Mouse (Mus musculus) urinary bladder, adult 2 months (tissue): Measurements from ENCODE around the gene Slc52a3. TPM values are rescaled to one million over a fixed set of nuclear protein-coding genes. Genes with fewer than 3 reads are reported as not detected.

ENCODE experiments used
- DNase-seq: peaks from one replicate; pipeline ENCODE4 v3.0.0; 2022; ENCODE audit warnings: low spot score
- polyA plus RNA-seq: library from polyadenylated mRNA; depleted of rRNA; stranded (reverse); fragments of >200 nt; gene quantifications from 2 replicates; pipeline ENCODE4 v1.2.3, GENCODE M21; 2012; rRNA removed

Slc52a3 gene
- 34.0 and 37.1 TPM in 2 replicates for polyA plus RNA-seq

- peak; percentile 91 for DNase-seq
These were observed at the start of gene Slc52a3 for GRCm38 (mm10) chr2:151996229-151997189. TSS of gene Slc52a3 (plus strand) at chr2:151996511.

DNA sequence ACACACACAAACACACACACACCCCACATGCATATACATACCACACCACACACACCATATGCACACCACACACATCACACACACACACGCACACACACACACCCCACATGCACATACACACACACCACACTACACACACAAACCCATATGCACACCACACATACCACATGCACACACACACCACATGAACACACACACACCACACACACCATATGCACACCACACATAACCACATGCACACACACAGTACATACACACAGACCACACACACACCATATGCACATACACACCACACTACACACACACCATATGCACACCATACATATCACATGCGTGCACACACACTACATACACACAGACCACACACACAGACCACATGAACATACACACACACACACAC is 48.7 kb upstream of the Slc52a3 start:
- DNase-seq, result no peak

DNA sequence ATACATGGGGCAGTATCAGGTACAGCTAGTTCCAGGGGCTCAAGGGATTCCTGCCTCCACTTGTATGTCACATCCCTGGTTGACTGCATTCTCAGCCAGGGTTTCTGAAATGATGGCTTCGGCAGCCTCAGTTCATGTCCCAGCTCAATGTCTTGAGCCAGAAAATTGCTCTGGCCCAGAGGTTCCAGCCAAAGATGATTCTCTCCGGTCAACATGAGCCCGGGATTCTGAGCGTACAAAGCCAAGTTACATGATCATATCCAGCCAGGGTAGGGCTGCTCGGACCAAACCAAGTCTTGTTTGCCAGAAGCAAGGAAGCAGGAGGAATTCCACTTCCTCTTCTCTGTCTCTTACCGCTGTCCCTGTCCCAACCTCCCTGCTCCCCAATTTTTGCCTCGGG is 48.0 kb upstream of the Slc52a3 start:
- no peak for DNase-seq

DNA sequence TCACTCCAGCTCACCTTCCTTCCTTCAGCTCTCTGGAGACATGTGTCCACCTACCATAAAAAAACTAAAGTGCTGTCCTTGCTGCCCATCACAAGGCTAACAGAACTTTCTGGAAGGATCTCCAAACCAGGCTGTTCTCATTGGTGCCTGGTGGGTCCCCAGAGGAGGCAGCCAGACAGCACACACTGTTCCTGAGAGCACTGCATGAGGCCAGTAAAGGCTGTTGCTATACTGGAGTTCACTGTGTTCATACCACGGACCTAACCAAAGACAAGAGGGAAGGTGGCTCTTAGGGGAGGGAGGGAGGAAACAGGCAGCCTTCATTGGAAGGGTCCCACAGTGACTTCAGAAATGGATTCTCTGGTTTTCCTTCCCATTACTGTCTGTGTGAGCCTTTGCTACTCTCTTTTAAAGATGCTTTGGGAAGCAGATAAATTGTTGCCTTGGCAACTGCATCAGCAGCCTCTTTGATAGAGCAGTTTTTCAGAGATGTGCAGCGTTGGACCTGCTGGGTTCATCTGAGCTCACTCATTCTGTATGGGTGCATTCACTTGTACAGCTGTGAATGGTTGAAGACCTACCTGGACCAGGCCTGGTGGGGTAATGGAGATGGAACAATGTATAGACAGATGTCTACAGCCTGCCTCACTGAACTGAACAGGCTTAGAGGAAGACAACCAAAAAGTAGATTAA is 47.1 kb upstream of the Slc52a3 start:
- DNase-seq, result no peak

- DNase-seq, result no peak
These were observed 42.6 kb upstream of the Slc52a3 start for GRCm38 (mm10) chr2:151953665-151954064.

DNA sequence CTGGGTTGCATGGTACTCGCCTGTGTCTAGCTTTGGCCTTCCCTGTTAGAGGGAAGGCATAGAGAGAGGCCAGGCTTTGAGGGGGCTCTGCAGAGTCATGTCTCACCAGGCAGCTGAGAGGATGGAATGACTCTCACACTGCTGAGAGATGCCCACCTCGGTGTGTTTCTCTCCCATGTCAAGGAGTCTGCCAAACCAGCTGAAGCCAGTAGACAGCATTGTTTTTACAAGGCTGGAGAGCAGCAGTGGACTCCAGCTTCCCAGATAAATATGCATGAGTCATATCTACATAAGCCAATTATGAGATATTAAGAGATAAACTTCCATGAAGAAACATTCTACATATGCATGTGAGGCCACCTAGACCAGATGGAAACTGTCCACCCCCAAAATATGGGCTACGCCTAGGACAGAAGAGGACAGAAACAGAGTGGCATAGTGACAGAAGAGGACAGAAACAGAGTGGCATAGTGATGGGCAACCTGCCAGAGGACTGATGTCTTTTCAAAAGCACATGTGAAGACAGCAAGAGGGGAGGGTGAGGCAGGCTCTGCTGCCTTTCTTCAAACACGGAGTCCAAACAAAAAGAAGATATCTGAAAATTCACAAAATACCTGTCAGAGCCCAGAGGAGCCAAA is 39.7 kb upstream of the Slc52a3 start:
- no peak for DNase-seq

DNA sequence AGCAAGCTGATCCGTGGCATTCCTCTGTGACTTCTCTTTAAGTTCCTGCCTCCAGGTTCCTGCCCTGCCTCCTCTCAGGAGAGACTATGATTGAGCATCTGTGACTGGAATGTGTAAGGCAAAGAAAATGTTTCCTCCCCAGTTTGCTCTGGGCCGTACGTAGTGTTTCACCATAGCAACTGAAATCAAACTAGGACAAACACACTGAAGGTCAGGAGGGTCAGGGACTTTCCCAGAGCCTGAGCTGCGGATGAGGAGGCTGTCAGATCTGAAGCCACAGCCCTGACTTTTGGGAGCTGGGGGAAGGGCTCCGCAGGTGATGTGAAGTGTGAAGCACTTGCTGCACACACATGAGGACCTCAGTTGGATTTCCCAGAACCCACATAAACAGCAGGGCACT is 37.0 kb upstream of the Slc52a3 start:
- no peak for DNase-seq

GRCm38 (mm10) chr2:151961284-151962196 is 34.8 kb upstream of the Slc52a3 start:
- no peak for DNase-seq

DNA sequence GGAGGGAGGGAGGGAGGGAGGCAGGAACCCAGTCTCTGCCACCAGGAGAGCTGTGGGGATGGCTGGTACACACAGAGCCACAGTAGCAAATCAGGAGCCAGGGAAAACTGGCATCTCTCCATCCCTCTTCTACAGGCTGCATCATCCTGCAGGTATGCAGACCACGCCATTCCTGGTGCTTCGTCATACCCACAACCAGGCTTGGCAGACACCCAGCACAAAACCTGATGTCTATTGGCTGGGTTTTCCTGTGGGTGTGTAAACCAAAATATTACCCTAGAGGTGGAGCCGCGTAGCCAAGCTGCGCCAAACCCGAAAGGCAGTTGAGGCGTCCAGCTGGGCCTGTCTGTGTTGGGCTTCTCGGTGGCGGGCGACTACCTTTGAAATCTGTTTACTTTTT is 33.8 kb upstream of the Slc52a3 start:
- DNase-seq, result peak; percentile 64

DNA sequence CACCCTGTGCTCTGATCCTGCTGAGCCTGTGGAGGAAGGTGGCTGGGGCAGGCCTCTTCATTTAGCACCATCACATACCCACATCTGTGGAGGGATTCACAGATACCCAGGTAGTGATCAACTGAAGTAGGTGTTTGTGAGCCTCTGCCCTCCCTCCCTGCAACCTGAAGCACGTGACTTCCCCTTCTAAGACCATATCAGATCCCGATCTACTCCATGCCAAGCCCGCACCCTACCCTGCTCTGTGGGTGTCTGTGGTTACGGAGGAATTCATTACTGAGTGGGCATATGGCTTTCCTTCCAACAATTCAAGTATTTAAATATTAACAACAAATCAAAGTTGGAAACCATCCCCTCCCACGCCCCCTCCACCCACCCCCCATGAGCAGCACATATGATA is 33.0 kb upstream of the Slc52a3 start:
- DNase-seq, result no peak

DNA sequence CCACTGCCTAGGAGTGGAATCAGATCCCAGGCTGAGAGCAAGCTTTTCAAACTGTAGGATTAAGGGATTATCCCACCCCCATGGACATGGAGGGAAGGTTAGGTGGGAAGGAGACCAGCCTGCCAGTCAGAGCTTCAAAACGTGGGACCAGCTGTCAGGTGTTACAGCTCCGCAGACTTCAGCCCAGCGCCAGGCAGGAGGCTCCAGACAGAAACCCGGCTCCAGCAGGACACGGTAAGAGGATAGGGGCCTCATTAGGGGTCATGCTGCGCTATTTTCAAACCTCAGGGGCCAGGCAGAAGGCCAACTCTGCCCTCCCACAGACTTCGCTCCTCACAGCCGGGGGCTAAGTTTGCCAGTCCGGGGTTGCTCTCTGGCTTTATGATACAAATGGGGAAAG is 32.3 kb upstream of the Slc52a3 start:
- DNase-seq, result no peak

- no peak for DNase-seq
These were observed 29.0 kb upstream of the Slc52a3 start for GRCm38 (mm10) chr2:151967176-151967750.

DNA sequence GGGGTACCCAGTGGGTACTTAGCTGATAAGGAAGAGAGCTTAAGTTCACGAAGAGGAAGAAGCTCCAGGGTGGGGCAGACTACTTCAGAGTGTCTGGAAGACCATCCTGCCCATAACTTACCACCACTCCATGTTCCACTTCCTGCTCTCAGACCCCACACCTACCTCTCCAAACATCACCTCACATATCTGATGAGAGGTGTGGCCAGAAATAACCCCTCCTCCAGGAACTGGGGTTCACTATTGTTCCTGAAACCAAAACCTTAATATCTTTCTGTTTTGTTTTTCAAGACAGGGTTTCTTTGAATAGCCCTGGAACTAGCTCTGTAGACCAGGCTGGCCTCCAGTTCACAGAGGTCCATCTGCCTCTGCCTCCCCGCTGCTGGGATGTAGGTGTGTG is 28.5 kb upstream of the Slc52a3 start:
- no peak for DNase-seq

DNA sequence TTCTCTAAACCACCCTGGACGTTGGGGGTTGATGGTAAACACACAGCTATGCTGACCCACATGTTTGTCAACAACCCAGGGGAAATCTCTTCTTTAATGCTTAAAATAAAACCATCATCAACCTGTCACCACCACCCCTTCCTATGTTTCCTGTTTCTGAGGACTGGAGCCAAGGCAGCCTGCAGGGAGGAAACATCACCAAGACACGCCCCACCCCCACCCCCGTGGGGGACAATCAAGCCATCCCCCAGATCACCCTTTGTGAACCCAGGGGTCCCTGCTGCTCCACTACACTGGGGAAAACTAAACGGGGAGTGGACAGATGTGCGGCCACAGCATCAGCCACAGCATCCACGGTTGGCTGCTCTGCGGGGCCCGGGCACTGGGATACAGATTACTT is 27.9 kb upstream of the Slc52a3 start:
- no peak for DNase-seq

GRCm38 (mm10) chr2:151968986-151969385 is 27.3 kb upstream of the Slc52a3 start:
- DNase-seq, result no peak

DNA sequence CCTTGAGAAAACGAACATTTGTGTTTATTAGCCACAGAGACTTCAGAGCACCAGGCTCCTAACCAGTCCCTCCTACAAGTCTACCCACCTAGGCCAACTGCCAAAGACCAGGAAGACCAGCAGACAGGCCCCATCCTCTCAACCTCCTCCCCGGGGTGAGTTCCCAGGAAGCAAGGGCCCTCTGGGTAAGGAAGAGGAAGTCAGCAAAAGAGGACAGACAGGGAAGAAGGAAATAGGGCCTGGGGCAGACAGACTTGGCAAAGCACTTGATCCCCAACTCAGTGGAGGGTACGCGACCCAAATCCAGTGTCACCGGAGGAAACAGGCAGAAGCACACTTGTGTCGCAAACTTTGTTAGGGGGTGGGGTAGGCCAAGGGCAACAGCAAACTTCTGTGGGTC is 26.9 kb upstream of the Slc52a3 start:
- no peak for DNase-seq

DNA sequence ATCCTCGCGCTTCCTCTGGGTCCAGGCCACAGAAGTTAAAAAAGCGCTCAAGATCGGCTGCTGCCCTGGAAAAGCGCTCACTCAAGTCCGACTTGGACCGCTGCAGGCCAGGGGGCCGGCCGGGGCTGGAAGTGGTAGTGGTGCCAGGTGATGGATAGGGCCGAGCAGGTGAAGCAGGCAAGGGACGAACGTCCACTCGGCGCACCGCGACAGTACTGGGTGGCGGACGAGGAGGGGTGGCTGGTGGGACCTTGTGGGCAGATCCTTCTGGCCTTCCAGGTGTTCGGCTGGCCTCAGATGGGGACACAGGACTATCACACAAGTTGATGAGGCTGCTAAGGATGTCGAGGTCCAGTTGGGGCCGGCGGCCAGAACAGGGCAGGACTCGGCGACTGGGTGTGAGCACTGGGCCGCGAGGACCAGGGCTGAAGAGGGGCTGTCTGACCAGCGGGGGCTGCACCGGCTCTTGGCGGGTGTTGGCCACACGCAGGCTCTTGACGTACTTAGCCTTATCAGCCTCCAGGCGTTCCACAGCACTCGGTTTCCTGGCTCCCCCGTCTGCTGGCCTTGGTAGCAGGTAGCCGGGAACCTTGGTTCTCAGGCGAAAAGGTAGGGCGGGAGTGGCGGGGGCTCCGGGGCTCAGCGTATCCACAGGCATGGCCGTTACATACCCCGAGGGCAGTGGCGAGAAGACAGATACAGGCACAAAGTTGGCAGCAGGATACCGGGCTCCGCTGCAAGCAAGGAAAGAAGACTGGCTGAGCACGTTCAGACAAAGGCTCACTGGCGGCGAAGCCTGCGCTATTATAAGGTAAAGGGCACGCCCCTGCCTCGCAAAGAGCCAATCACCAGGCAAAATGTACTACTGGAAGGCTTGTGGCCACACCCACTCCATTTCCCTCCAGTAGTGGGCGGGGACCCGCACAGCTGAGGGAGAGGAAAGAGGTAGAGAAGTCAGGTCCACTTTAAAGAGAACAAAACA is 25.8 kb upstream of the Slc52a3 start:
- DNase-seq, result peak; percentile 79

- no peak for DNase-seq
These were observed 24.6 kb upstream of the Slc52a3 start for GRCm38 (mm10) chr2:151971748-151972147.

DNA sequence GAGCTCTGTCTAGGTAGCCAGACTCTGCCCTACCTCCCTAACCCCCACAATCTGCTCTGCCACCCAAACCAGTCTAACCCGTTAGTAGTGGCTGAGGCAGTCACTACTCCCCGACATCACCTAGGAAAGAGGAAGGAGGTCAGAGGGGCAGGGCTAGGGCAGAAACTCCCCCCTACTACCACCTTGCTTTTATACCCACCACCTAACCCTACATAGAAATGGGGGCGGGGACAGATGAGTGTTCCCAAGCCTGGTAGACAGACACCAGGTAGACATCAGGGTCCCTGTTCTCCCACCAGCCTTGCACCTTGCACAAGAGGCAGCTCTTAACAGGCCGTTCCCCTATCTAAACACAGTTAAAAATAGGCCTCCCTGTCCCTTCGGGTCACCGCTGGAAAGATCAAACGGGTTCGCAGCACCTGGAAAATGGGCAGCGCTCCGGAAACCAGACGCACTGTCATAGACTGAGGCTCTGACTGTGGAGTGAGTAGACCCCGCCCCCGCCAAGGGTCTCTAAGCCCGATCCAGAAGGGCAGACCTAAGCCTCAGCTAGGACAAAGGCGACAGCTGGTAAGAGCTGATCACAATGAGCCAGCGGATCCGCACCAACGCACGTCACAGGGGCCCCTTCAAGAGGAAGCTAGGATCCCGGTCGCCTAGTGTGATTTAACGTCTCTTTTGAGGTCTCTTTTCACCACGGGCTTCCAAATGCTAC is 23.3 kb upstream of the Slc52a3 start:
- DNase-seq, result peak; percentile 47
